Mouse (Mus musculus) embryonic facial prominence, embryonic 15.5 days (tissue): ENCODE measurements at regions not wholly inside any gene's neighbourhood (a gene's known extent, or its start where the extent isn't known, plus 50 kb on each side); places are given as distances from the start of the nearest gene placed in this dataset.

Source experiments
- ATAC-seq: fragments of 200-750 bp; cut with Nextera tagmentation; 2 replicates; pipeline ENCODE4 v1.8.0; 2017; ENCODE audit warnings: low read depth, moderate TSS enrichment; ENCODE audit not compliant: insufficient number of reproducible peaks, low FRiP score, low TSS enrichment
- H3K27ac ChIP-seq: fragments of 300-500 bp; sonication (generic); replicated peaks from 2 replicates; pipeline ENCODE4 v1.5.1; 2015; ENCODE audit warnings: mild to moderate bottlenecking, inconsistent platforms
- H3K27me3 ChIP-seq: fragments of 300-500 bp; sonication (generic); 2 replicates; pipeline ENCODE4 v1.6.1; 2015; ENCODE audit warnings: inconsistent platforms
- H3K36me3 ChIP-seq: fragments of 300-500 bp; sonication (generic); 2 replicates; pipeline ENCODE4 v1.6.1; 2015; ENCODE audit warnings: mild to moderate bottlenecking, inconsistent platforms
- H3K4me1 ChIP-seq: fragments of 300-500 bp; sonication (generic); 2 replicates; pipeline ENCODE4 v1.6.1; 2015; ENCODE audit warnings: inconsistent platforms
- H3K4me2 ChIP-seq: fragments of 300-500 bp; sonication (generic); replicated peaks from 2 replicates; pipeline ENCODE4 v1.6.1; 2015; ENCODE audit warnings: mild to moderate bottlenecking, inconsistent platforms
- H3K4me3 ChIP-seq: fragments of 300-500 bp; sonication (generic); replicated peaks from 2 replicates; pipeline ENCODE4 v1.5.1; 2015; ENCODE audit warnings: mild to moderate bottlenecking, inconsistent platforms
- H3K9ac ChIP-seq: fragments of 300-500 bp; sonication (generic); 2 replicates; pipeline ENCODE4 v1.6.1; 2015; ENCODE audit warnings: inconsistent platforms
- H3K9me3 ChIP-seq: fragments of 300-500 bp; sonication (generic); replicated peaks from 2 replicates; pipeline ENCODE4 v1.6.1; 2016; ENCODE audit warnings: inconsistent platforms
- WGBS: fragments of 180-500 bp; shearing (Covaris S2); methylation state at CpG from one replicate; pipeline ENCODE4 v1.1.7; 2015; 5-methylcytosine and 5-hydroxymethylcytosine counted together

DNA sequence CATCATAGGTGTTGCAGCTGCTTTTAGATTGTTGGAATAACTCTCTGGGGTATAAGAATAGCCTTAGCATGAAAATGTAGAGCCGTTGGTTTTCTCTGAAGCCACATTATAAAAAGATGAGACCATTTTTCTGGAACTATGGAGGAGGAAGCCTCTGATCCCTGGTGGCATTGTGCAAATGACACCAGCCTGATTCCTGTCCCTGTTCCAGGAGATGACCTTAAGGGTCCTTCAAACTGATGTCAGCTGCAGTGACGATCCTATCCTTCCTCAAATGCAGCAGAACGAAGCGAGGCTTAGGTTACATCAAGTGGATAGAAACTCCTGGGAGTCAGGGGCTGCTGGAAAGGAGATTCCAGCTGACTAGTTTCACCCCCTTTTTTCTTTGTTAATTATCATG lies 59.0 kb upstream of the Frmd6 start:
- no peaks in the 10 kb centered on the region for H3K27me3 ChIP-seq
- ATAC-seq = no peak
- H3K4me2 ChIP-seq = no peak overlapping the region
- no peaks in the 10 kb centered on the region for H3K4me1 ChIP-seq
- 66% methylated on average over 4 of the region's 4 CpGs for WGBS
- no peak overlapping the region for H3K27ac ChIP-seq
- no peaks in the 10 kb centered on the region for H3K9me3 ChIP-seq
- H3K9ac ChIP-seq = no peak overlapping the region
- no peak overlapping the region for H3K4me3 ChIP-seq
- no peaks in the 10 kb centered on the region for H3K36me3 ChIP-seq

DNA sequence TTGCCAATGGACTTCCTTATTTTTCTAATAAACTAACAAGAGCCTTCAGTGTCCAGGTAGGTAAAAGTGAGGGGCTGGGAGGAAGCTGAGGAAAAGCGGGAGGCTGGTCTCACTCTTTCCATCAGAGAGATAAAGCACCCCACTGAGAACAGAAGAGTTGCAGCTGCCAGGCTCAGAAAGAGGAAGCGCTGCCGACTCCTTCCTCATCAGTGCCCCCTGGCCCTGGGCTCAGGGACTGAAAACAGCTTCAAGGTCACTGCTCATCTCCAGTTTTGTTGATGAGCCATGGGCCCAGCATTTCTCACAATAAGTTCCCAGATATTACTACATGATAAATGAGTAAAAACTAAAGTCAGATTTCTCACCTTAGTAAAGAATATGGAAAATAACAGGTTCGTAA lies 57.4 kb upstream of the Frmd6 start:
- 58% methylated on average over 4 of the region's 4 CpGs for WGBS
- no peak for ATAC-seq
- no peaks in the 10 kb centered on the region for H3K36me3 ChIP-seq

DNA sequence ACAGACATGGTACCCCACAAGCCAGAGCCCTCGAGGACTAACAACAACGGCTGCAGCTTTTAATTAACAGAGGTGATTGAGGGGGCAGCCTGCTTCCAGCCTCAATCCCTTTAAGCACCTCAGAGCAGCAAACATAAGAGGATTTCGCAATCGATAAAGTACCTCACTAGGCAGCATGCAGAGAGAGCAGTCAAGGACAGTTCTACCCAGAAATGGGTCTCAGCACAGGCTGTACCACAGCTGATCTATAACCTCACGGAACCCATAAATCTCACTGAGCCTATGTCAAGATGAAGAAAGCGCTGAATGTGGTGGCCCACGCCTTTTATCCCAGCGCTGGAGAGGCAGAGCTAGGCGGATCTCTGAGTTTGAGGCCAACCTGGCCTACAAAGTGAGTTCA lies 56.6 kb upstream of the Frmd6 start:
- no peak for ATAC-seq
- no peak overlapping the region for H3K9ac ChIP-seq
- no peaks in the 10 kb centered on the region for H3K36me3 ChIP-seq
- no peaks in the 10 kb centered on the region for H3K4me1 ChIP-seq
- H3K27me3 ChIP-seq = no peaks in the 10 kb centered on the region
- no peaks in the 10 kb centered on the region for H3K9me3 ChIP-seq
- H3K4me2 ChIP-seq = no peak overlapping the region
- H3K4me3 ChIP-seq = no peak overlapping the region
- H3K27ac ChIP-seq = no peak overlapping the region
- WGBS = 80% methylated on average over 9 of the region's 9 CpGs

More for the DNA sequence above, 57.4 kb upstream of the Frmd6 start:
- H3K9me3 ChIP-seq = no peaks in the 10 kb centered on the region
- no peak overlapping the region for H3K9ac ChIP-seq
- no peak overlapping the region for H3K4me2 ChIP-seq
- H3K27me3 ChIP-seq = no peaks in the 10 kb centered on the region
- H3K4me3 ChIP-seq = no peak overlapping the region
- H3K4me1 ChIP-seq = no peaks in the 10 kb centered on the region
- no peak overlapping the region for H3K27ac ChIP-seq

DNA sequence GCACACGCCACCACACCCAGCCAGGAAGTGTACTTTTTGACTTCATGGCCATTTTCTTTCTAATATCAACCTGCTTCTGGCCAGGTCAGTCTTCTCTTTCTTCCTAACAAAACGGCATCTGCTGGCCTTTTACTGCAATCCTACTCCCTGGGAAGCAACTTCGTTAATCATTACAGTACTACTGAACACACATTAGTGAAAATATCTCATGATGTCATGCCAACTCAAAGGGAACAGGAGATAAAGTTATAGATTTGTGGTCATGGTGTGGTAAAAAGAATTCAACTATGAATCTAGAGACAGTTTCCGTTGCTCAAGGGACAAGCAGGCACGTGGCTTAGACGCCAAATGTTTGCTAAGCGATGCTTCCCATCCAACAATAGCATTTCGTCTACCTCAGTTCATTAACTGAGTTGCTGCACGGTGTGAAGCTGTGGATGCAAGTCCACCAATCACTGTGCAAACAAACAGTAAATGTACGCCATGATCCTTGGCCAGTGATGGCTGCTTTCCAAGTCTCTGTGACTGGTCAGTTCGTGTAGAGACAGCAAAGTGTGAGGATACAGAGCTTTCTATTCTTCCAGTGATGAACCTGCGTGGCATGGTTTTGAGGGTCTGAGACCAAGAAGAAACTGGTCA lies 55.7 kb upstream of the Frmd6 start:
- WGBS = 91% methylated on average over 12 of the region's 12 CpGs
- H3K4me2 ChIP-seq = no peak overlapping the region
- ATAC-seq = no peak

DNA sequence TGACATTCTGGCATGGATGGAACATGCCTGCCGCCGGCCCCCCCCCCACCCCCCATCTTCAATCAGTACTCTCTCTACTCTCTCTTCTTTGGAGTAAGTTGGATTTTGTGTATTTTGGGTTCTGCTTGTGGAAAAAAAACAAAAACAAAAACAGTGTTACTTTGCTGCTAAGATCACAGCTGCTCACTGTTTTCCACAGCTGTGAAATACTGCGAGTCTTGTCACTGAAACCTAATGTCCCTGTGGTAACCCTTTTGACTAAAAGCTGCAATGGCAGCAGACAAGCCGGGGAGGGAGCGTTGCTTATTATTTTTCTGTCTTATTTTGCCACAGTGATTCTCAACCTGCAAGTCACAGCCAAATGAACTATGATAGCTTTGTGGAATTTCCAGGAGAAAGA lies 51.3 kb upstream of the Frmd6 start:
- Histone ChIP-seq H3K9ac (no peak overlapping the region), H3K27me3 (no peaks in the 10 kb centered on the region), H3K4me3 (no peak overlapping the region), H3K4me2 (no peak overlapping the region), H3K27ac (no peak overlapping the region), H3K36me3 (no peaks in the 10 kb centered on the region), H3K4me1 (no peaks in the 10 kb centered on the region), H3K9me3 (no peaks in the 10 kb centered on the region)
- 75% methylated on average over 5 of the region's 5 CpGs for WGBS
- no peak for ATAC-seq

More for the DNA sequence above, 55.7 kb upstream of the Frmd6 start:
- Histone ChIP-seq H3K4me3 (no peak overlapping the region), H3K4me1 (no peaks in the 10 kb centered on the region), H3K27me3 (no peaks in the 10 kb centered on the region), H3K27ac (no peak overlapping the region), H3K9ac (no peak overlapping the region), H3K9me3 (no peaks in the 10 kb centered on the region), H3K36me3 (no peaks in the 10 kb centered on the region)

DNA sequence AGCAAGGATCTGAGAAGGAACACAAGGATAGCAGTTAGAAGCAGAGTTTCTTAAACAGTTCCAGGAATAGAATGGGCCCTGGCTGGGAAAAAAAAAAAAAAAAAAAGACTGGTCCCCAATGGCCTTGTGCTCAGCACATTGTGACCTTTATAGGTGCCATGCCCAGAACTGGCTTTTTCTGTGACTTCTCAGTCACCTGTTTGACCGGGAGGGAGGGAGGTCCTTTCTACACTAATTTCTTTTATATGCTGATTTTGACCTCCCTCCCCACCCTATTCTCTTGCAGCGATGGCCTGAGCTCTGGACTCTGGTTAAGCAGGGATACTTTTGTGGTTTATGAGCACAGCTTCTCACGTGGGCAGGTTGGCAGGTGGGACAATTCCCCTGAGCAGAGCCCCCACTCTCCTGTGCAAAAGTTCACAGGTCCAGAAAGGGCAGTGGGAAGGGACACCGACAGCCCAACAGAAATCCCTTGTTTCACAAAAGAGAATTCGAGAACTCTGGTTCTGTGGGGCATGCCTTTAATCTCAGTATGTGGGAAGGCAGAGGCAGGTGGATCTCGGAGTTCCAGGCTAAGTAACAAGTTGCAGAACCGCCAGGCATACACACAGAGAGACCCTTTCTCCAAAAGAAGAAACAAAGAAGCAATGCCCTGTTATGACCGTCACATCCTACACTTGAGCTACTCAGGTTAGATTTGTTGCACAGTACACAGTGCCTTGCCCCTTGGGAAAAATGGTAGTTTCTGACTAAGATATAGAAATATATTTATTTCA lies 50.3 kb upstream of the Frmd6 start:
- ATAC-seq = no peak
- Histone ChIP-seq H3K27ac (no peak overlapping the region), H3K9me3 (no peaks in the 10 kb centered on the region), H3K27me3 (no peaks in the 10 kb centered on the region), H3K9ac (no peak overlapping the region), H3K36me3 (no peaks in the 10 kb centered on the region), H3K4me2 (no peak overlapping the region), H3K4me1 (no peaks in the 10 kb centered on the region), H3K4me3 (no peak overlapping the region)
- WGBS = 81% methylated on average over 8 of the region's 8 CpGs
